Mouse (Mus musculus): ENCODE measurements around the gene Tmem211.

The Tmem211 gene

DNA sequence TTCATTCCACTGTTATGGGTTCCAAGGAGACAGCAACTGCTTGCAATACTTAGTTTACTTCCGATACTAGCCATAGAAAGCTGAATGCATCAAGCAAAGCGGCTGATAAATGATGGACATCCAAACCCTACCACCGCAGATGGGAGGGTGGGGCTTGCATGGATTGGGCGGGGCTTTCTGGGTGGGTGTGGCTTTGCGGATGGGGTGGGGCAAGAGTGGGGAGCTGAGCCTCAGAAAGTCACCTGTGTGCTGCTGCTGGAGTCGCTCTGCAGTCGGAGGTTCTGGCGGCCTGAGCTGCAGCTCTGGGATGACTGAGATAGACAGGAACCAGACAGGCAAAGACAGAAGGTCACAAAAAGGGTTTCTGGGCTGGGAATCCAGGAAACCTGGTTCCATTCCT lies 38.9 kb downstream of the Tmem211 start:
- in situ Hi-C loops (cut with MboI; ENCODE audit: unreplicated experiment in 2 of 2), result no loop called here

DNA sequence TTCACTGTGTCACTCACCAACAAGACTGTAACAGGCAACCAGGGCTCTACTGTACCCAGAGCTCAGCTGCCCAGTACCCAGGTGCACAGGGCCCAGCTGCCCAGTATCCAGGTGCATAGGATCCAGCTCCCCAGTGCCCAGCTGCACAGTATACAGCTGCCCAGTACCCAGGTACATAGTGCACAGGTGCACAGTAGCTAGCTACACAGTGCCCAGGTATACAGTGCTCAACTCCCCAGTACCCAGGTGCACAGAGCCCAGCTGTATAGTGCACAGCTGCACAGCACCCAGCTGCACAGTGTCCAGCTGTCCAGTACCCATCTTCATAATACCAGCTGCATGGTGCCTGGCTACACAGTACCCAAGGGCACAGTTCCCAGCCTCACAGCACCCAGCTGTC lies 41.5 kb downstream of the Tmem211 start:
- in situ Hi-C loops (cut with MboI; ENCODE audit: unreplicated experiment in 2 of 2), result no loop called here

DNA sequence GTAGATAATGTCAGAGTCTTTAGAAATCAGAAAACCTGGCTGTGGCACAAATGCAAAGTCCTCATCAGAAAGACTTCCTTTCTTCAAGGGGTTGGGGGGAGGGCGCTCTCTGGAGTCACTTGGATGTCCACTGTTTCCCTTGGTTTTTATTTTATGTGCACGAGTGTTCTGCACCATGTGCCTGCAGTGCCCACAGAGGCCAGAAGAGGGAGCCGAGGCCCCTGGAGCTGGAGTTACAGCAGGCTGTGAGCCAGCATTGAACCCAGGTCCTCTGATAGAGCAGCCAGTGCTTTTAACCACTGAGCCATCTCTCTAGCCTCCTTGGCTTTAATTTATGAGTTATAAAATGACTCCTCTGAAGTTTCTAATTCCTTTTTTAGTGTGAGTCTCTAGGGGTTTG lies 43.3 kb downstream of the Tmem211 start:
- in situ Hi-C loops (cut with MboI; ENCODE audit: unreplicated experiment in 2 of 2), result no loop called here

DNA sequence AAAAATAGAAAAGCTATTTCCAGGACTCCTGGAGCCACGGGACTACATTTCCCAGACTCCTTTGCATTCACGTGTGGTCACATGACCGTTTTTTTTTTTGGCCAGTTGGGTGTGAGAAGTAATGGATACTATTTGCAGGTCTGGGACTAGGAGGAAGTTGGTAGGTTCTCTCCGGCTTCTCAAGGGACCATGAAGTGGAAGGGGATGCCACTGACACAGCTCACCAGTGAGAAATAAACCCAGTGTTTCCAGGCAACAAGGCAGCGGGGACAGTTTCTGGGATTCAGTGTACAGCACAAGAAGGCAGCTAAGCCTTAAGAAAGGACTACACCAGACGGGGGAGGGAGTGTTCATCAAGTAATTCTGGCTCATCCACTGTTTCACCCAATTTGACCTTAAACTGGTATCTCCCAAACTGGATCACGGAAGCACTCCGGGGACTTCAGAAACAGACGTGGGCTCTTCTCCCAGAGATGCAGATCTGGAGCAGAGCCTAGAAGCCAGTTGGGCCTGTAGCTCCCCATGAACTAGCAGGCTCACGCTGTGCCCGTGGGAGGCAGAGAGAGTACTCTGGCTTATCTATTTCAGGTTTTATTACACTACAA lies 44.6 kb downstream of the Tmem211 start:
- in situ Hi-C loops (cut with MboI; ENCODE audit: unreplicated experiment in 2 of 2), result no loop called here

DNA sequence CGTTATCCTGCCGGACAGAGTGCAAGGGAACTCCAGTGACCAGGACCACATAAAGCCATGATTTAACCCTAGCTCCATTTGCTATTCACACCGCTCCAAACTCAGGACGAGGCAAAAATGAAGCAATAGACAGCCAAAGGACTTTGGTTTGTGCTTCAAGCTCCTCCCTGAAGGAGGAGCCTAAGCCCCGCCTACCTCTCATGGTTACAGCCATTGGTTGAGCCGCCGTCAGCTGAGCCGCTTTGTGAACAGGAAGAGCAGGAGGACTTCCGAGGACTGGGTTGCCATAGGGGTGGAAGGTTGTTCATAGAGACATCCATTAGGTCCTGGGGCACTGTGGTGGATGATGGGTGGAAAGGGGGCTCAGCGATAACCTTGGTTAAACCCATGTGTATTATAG lies 49.1 kb downstream of the Tmem211 start:
- in situ Hi-C loops (cut with MboI; ENCODE audit: unreplicated experiment in 2 of 2), result no loop called here

DNA sequence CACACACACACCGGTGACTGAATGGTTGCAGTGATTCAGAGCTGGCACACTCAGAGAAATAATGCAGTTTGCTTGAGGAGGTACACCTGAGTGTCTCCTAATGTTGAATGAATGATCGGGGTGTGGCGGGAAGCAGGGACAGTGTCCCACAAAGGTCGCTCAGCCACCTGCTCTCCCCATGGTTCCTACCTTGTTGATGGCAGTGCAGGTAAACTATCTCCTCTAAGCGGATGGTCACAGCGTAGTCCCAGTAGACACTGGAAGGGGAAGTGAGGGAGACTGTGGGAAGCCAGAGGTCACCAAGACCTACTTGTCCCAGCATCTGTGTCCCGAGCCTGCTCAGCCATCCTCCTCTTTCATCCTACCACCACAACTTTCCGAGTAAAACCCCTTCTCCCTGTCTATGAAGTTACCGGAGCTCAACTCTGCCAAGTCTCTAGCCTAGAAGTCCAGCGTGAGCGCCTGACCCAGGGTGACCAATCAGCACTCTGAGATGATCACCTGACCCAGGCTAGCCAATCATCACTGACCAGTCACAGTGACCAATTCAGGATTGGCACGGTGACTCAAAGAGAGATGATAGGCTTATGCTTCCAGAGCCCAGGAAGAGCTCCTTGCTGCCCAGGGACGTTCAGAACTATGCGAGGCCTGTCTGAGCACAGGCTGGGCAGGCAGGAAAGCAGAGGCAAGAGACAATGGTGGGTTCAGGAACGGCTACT lies 53.6 kb downstream of the Tmem211 start:
- in situ Hi-C loops (cut with MboI; ENCODE audit: unreplicated experiment in 2 of 2), result loop anchor here in 1 of 2 experiments (10.0 kb wide), 3 partner anchors 95 to 455 kb away; partner anchors contain the start of gene Ficd

DNA sequence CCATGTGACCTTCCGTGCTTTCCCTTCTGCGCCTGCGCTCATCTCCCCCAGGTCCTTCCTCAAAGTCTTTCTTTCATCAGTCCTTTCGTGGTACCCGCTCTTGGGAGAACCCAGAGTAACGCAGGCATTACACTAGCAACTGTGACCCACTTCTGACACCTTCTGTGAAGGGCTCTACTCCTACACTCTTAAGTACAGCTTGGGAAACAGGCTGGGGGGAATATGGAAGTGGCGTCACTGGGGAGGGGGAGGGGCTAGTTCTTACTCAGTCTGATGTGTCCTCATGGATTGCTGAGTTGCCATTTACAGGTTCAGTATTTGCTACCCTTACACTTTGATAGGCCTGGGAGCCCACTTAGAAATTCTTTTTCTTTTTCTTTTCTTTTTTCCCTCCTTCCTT lies 54.8 kb downstream of the Tmem211 start:
- in situ Hi-C loops (cut with MboI; ENCODE audit: unreplicated experiment in 2 of 2), result loop anchor here in 1 of 2 experiments (10.0 kb wide), 3 partner anchors 97 to 453 kb away; partner anchors contain the start of gene Ficd

DNA sequence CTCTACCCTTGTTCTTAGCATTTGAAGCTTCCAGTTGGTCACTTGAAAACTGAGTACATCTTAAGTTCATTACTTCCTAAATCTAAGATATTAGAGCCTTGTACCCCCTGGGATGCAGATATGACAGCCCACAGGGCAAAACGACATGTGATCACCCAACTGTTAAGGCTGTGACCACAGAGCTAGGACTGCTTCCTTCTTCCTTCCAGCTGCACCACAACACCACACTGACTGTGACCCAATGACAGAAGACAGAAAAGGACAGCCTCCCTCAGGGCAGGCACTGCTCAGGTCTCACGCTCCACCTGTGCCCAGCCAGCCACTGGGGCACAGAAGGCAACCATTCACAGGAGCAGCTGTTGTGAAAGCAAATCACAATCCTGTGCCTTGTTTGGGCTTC lies 57.0 kb downstream of the Tmem211 start:
- in situ Hi-C loops (cut with MboI; ENCODE audit: unreplicated experiment in 2 of 2), result loop anchor here in 1 of 2 experiments (10.0 kb wide), 3 partner anchors 99 to 451 kb away; partner anchors contain the start of gene Ficd

DNA sequence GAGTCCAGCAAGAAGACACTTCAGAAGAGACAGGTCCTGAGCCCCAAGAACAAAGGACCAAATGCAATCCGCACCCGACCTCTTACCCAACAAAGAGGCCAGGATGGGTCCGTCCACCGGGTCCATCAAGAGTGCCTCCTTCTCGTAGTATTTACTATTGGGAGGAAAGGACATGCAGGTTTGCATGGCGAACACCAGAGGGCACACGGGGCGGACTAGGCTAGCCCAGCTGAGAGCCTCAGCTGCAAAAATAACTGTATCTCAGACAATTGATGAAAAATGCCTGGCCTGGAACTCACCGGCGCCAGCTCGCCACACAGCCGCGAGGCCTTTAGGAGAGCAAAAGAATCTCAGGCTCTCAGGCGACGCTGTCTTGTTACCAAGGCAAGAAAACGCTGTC lies 58.8 kb downstream of the Tmem211 start:
- in situ Hi-C loops (cut with MboI; ENCODE audit: unreplicated experiment in 2 of 2), result loop anchor here in 1 of 2 experiments (10.0 kb wide), 3 partner anchors 101 to 449 kb away; partner anchors contain the start of gene Ficd

DNA sequence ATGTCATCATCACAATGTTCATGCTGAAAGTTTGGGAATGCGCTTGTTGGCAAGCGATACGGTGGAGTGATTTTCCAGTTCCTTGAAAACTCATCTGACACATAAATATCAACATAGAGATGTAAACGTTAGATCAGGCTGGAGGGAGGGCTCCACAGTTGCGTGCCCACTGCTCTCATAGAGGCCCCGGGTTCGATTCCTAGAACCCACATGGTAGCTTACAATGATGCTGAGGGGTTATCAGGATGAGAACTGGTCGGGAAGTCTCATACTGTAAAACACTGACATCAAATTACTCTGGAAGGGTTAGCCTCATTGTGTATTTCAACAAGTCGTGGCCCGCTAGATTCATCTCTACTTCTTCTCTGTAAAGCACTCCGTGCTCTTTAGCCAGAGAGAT lies 59.3 kb downstream of the Tmem211 start:
- in situ Hi-C loops (cut with MboI; ENCODE audit: unreplicated experiment in 2 of 2), result loop anchor here in 1 of 2 experiments (10.0 kb wide), 3 partner anchors 101 to 449 kb away; partner anchors contain the start of gene Ficd

DNA sequence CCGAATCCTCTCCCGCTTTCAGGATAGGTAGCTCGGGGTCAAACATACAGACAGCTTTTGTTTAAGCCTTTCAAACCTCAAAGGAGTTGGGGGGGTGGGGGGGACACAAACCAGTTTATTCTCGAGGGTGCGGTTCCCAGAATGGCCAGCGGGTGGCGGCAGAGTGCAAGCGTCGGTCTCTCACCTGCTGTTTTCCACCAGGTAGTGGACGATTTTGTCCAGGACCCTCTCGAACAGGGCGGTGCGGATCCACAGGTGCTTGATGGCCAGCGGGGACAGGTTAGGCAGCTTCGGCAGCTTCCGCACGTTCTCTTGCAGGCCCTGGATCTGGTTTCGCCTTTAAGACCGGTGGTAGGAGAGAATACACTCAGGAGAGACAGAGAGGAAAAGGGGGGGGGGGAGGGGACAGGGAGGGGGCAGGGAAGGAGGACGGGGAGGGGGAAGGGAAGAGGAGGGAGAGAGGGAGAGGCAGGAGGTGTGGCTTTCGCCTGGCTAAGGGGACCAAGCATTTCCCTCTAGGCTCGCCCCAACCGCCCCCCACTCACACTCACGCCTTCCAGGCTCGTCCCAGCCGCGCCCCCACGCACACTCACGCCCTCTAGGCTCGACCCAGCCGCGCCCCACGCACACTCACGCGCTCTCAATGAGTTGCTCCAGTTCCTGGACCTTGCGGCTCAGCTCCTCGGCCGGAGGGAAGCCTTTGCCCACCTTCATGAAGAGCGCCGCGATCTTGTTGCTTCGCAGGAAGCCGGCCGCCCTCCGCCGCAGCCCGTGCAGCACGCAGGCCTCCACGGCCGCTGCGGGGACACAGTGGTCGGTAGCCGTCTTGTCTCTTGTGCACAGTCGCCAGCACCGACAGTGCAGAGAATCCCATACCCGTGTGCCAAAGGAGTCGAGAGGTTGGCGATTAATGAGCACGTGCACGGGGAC lies 60.1 kb downstream of the Tmem211 start:
- in situ Hi-C loops (cut with MboI; ENCODE audit: unreplicated experiment in 2 of 2), result loop anchor here in 1 of 2 experiments (10.0 kb wide), 3 partner anchors 102 to 448 kb away; partner anchors contain the start of gene Ficd

DNA sequence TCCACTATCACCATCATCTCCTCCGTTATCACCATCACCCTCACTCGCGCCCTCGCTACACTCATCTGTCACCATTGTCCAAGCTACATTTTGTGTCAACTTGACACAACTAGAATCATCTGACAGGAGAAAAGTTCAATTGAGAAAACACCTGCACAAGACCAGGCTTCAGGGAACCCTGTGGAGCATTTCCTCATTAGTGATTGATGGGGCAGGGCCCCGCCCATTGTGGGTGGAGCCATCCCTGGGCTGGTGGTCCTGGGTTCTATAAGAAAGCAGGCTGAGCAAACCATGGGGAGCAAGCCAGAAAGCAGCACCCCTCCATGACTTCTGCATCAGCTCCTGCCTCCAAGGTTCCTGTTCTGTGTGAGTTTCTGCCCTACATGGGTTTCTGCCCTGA lies 61.1 kb downstream of the Tmem211 start:
- in situ Hi-C loops (cut with MboI; ENCODE audit: unreplicated experiment in 2 of 2), result loop anchor here in 1 of 2 experiments (10.0 kb wide), 3 partner anchors 103 to 447 kb away; partner anchors contain the start of gene Ficd

DNA sequence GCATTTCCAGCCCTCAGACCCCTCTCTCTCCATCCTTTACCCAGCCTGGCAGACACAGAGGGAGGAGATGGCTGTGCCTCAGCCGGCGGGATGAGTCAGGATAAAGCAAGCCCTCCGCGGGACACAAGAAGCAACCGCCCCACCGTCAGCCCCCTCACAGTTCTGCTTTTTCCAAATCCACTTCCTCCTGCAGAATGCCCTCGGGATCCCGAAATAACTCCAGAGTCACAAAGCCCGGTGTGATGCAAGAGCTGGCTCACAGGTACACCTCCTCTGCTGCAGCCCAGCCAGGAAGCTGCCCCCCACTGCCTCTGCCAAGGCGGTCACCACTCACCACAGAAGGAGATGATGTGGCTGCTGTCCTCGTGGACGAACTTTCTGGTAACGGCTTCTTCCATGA lies 61.8 kb downstream of the Tmem211 start:
- in situ Hi-C loops (cut with MboI; ENCODE audit: unreplicated experiment in 2 of 2), result loop anchor here in 1 of 2 experiments (10.0 kb wide), 3 partner anchors 104 to 446 kb away; partner anchors contain the start of gene Ficd

Data from v-Abl transformed pro-B cells (cell line).